Mouse (Mus musculus): ENCODE results near the gene Acacb. TPM values are rescaled to one million over a fixed set of nuclear protein-coding genes. Genes with fewer than 3 reads are reported as not detected.
A peak's percentile ranks its signal among the peaks of the same experiment; 100 is the strongest.

Acacb gene
- total and polyA plus RNA-seq, 3 experiments, result 3.9 to 16.3 (median 13.4) TPM

DNA sequence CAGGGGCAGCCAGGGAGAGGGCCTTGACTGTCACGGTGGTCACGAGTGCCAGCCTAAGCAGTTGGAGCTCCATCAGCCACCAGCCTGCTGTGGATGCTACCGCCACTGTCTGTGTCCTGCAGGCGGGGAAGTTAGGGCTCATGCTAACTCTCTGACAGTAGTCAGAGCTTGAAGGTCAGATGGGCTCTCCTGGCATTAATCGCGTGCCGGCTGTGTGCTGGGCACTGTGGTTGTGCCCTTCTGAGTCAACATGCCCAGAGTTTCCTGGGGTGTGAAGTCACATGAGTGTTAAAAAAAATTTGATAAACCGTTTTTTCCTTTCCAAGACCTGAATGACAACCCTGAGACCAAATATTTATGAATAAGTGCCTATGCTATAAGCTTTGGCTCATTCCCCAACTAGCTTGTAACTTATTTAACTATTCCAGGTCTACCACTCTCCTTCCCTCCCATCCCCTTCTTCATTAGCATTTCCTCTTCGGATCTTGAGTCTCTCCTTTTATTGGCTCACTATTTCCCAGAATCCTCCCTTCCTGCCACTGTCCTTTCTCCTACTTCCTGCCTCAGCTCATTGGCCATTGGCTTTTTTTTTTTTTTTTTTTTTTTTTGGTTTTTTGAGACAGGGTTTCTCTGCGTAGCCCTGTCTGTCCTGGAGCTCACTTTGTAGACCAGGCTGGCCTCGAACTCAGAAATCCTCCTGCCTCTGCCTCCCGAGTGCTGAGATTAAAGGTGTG lies 6.2 kb downstream of the Acacb start:
- in situ Hi-C loops (cut with MboI; ENCODE audit: low pct_ligation_motif_present, low pct_unique_long_range_greater_than_20kb, low sequenced_read_pairs) (no loop called here), dilution Hi-C loops (cut with MboI; ENCODE audit: extremely low pct_ligation_motif_present, extremely low pct_unique_long_range_greater_than_20kb, low sequenced_read_pairs) (no loop called here)
- Histone ChIP-seq H3K27me3 (replicated peaks) (no peaks in the 10 kb centered on the region), H3K79me2 (replicated peaks; ENCODE audit: control insufficient read depth, extremely low read depth, insufficient read depth, poor library complexity, severe bottlenecking) (no peaks in the 10 kb centered on the region), H3K36me3 (replicated peaks in 1 of 2; ENCODE audit: control insufficient read depth in 1 of 2, insufficient read depth in 1 of 2, low read length in 1 of 2) (no peaks in the 10 kb centered on the region), H3K4me3 (replicated peaks in 1 of 3; ENCODE audit: low read depth in 2 of 3, low read length in 2 of 3, poor library complexity in 1 of 3) (no peak overlapping the region), H3K4me2 (ENCODE audit: insufficient read depth, low read depth, poor library complexity, severe bottlenecking) (no peak overlapping the region), H3K4me1 (ENCODE audit: control insufficient read depth in 1 of 2, insufficient read depth in 2 of 2) (peaks cover 0 to 2% of the 10 kb centered on the region in 2 experiments; a peak in 1 of 4 replicates), H3K27ac (ENCODE audit: insufficient read depth, low read depth) (no peak overlapping the region), H3K9me3 (replicated peaks; ENCODE audit: low read length) (peaks cover 2% of the 10 kb centered on the region), H3K9ac (ENCODE audit: insufficient read depth, low read depth) (no peak overlapping the region)
- DNase-seq (ENCODE audit: extremely low read depth), result no peak
- TF ChIP-seq USF1 (IDR thresholded peaks at IDR 0.05; ENCODE audit: low read depth, low read length), result no peak
- TF ChIP-seq NELFE (IDR thresholded peaks at IDR 0.05; ENCODE audit: low read depth, low read length), result no peak
- no peak for TF ChIP-seq ZC3H11A (IDR thresholded peaks at IDR 0.05; ENCODE audit: low read depth, low read length)
- TF ChIP-seq IRF4 (IDR thresholded peaks at IDR 0.05; ENCODE audit: low read depth, low read length), result no peak
- TF ChIP-seq EP300 (IDR thresholded peaks at IDR 0.05; ENCODE audit: low read length), result no peak
- no peak for TF ChIP-seq MYC (IDR thresholded peaks at IDR 0.05; ENCODE audit: low read depth, low read length)
- TF ChIP-seq TBP (conservative IDR thresholded peaks at IDR 0.05; ENCODE audit: low read depth, low read length), result no peak
- no peak for TF ChIP-seq MAZ (IDR thresholded peaks at IDR 0.05; ENCODE audit: low read depth, low read length)
- no peak for TF ChIP-seq ZMIZ1 (IDR thresholded peaks at IDR 0.05; ENCODE audit: low read depth, low read length)
- no peak for TF ChIP-seq MEF2A (IDR thresholded peaks at IDR 0.05; ENCODE audit: borderline replicate concordance, low read depth, low read length)
- no peak for TF ChIP-seq ETS1 (conservative IDR thresholded peaks at IDR 0.05; ENCODE audit: low read depth, low read length)
- TF ChIP-seq E2F4 (IDR thresholded peaks at IDR 0.05; ENCODE audit: insufficient replicate concordance, low read depth, low read length), result no peak
- TF ChIP-seq POLR2AphosphoS2 (IDR thresholded peaks at IDR 0.05; ENCODE audit: low read depth, low read length), result no peak
- TF ChIP-seq CTCF (conservative IDR thresholded peaks at IDR 0.05 in 1 of 2, IDR thresholded peaks at IDR 0.05 in 1 of 2; ENCODE audit: low read depth in 2 of 2, low read length in 2 of 2), result no peak
- TF ChIP-seq BHLHE40 (IDR thresholded peaks at IDR 0.05; ENCODE audit: low read depth, low read length), result no peak
- TF ChIP-seq USF2 (conservative IDR thresholded peaks at IDR 0.05; ENCODE audit: low read depth, low read length), result no peak
- TF ChIP-seq JUN (IDR thresholded peaks at IDR 0.05; ENCODE audit: insufficient read depth, low read depth, low read length), result no peak
- no peak for TF ChIP-seq ZNF384 (IDR thresholded peaks at IDR 0.05; ENCODE audit: low read depth, low read length)

DNA sequence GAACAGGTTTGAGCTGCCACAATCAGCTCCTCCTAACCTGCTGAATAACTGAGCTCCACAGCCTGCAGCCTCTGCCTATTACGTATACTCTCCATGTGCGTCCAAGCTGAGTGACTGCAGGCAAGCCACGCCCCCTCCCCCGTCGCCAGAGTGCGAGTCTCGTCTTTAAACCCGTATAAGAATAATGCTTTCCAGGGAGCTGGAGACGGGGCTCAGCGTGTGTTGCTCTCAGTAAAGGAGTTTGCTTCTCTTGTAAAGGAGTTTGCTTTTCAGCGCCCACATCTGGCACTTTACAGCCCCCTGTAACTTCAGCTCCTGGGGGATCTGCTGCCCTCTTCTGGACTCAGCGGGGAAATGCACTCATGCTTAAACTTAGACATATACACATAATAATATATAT lies 7.2 kb downstream of the Acacb start:
- no peak overlapping the region for H3K27ac ChIP-seq (ENCODE audit: insufficient read depth, low read depth)
- H3K4me1 ChIP-seq (ENCODE audit: control insufficient read depth in 1 of 2, insufficient read depth in 2 of 2), result peaks cover 0 to 2% of the 10 kb centered on the region in 2 experiments; a peak in 1 of 4 replicates
- no peak overlapping the region for H3K9ac ChIP-seq (ENCODE audit: insufficient read depth, low read depth)
- TF ChIP-seq MAX (IDR thresholded peaks at IDR 0.05; ENCODE audit: low read length) (no peak), USF2 (conservative IDR thresholded peaks at IDR 0.05; ENCODE audit: low read depth, low read length) (no peak), CTCF (conservative IDR thresholded peaks at IDR 0.05 in 1 of 2, IDR thresholded peaks at IDR 0.05 in 1 of 2; ENCODE audit: low read depth in 2 of 2, low read length in 2 of 2) (peak in 1 of 2 experiments; percentile 58; a peak in 3 of 4 replicates), POLR2A (IDR thresholded peaks at IDR 0.05; ENCODE audit: low read depth, low read length) (no peak), CHD2 (IDR thresholded peaks at IDR 0.05; ENCODE audit: low read length) (no peak), RAD21 (IDR thresholded peaks at IDR 0.05; ENCODE audit: low read depth, low read length) (peak; percentile 20), TCF12 (IDR thresholded peaks at IDR 0.05; ENCODE audit: low read depth, low read length) (no peak), SMC3 (IDR thresholded peaks at IDR 0.05; ENCODE audit: low read depth, low read length) (peak; percentile 29; the same call in 1 of the 2 replicates)
- no peaks in the 10 kb centered on the region for H3K79me2 ChIP-seq (replicated peaks; ENCODE audit: control insufficient read depth, extremely low read depth, insufficient read depth, poor library complexity, severe bottlenecking)
- H3K9me3 ChIP-seq (replicated peaks; ENCODE audit: low read length), result peaks cover 2% of the 10 kb centered on the region
- no peak for DNase-seq (ENCODE audit: extremely low read depth)
- no peaks in the 10 kb centered on the region for H3K27me3 ChIP-seq (replicated peaks)
- H3K4me2 ChIP-seq (ENCODE audit: insufficient read depth, low read depth, poor library complexity, severe bottlenecking), result no peak overlapping the region
- H3K36me3 ChIP-seq (replicated peaks in 1 of 2; ENCODE audit: control insufficient read depth in 1 of 2, insufficient read depth in 1 of 2, low read length in 1 of 2), result no peaks in the 10 kb centered on the region
- dilution Hi-C loops (cut with MboI; ENCODE audit: extremely low pct_ligation_motif_present, extremely low pct_unique_long_range_greater_than_20kb, low sequenced_read_pairs) (no loop called here), in situ Hi-C loops (cut with MboI; ENCODE audit: low pct_ligation_motif_present, low pct_unique_long_range_greater_than_20kb, low sequenced_read_pairs) (no loop called here)
- H3K4me3 ChIP-seq (replicated peaks in 1 of 3; ENCODE audit: low read depth in 2 of 3, low read length in 2 of 3, poor library complexity in 1 of 3), result no peak overlapping the region
